25 mouse cellular contexts compared by ENCODE assay signal in the genomic region with DNA sequence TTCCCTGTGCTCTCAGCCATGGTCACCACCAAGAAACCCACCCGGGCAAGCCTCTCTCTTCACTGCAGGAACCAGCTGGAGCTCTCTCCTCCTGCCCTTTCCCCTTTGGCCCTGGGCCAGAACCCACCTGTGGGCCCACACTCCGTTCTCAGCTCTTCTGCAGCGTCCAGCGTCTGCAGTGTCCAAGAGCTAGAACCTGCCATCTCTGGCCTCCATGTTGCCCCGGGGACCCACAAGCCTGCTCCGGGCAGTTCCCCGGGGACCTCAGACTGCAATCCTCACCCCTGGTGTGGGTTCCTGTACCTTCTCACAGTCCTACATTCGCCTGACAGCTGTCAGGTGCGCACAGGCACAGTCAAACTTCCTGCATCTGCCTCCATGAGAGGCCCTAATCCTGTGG. TPM values are rescaled to one million over a fixed set of nuclear protein-coding genes. Genes with fewer than 3 reads are reported as not detected.
"Had no signal": no experiment of that assay in that cellular context is flagged by ENCODE, and none has a peak within 500 bp of the region (broad histone marks: within the 10 kb centered on the region; RNA-seq: fewer than 3 reads in every experiment).

No protein-coding gene starts in this region.

- H3K36me3 ChIP-seq: liver, embryonic 13.5 days had no signal

- DNase-seq: kidney, adult 2 months; kidney, postnatal 25 days; layer of hippocampus, adult 9-11 months; liver, embryonic 13.5 days; lung, adult 2 months; lung, postnatal 14 days; lung, postnatal 4 days; midbrain, embryonic 14.5 days; thymus, postnatal 36 days had no signal

- H3K27ac ChIP-seq: kidney, postnatal 0 days; layer of hippocampus, adult 2 months; liver, embryonic 13.5 days; stomach, postnatal 0 days had no signal

- H3K4me3 ChIP-seq: layer of hippocampus, adult 2 months; liver, embryonic 13.5 days had no signal

- H3K4me1 ChIP-seq: liver, embryonic 13.5 days had no signal

- H3K27me3 ChIP-seq: liver, embryonic 13.5 days had no signal

RNA-seq across cellular contexts. Expression of gene Tnfsf4, which starts 25.4 kb away (rescaled TPM):
- total RNA-seq: layer of hippocampus, adult 2 months; layer of hippocampus, postnatal 25 days; left cerebral cortex, adult 18-20 months; left cerebral cortex, postnatal 36 days; liver, adult 2 months; midbrain, postnatal 0 days had no signal
- polyA plus RNA-seq: intestine, postnatal 0 days; kidney, adult 2 months; large intestine, adult 2 months; liver, adult 2 months; lung, adult 2 months; lung, embryonic 16.5 days; midbrain, embryonic 14.5 days; midbrain, postnatal 0 days; neural tube, embryonic 11.5 days; neural tube, embryonic 14.5 days; small intestine, adult 2 months; stomach, embryonic 14.5 days; urinary bladder, adult 2 months had no signal
